Mouse (Mus musculus) ovary, adult 18-20 months (tissue): ENCODE measurements around the gene Dusp22.
A peak's percentile ranks its signal among the peaks of the same experiment; 100 is the strongest.

ENCODE experiments used
- DNase-seq: peaks from one replicate; pipeline ENCODE4 v3.0.0; 2022; ENCODE audit warnings: low spot score, mixed read lengths

Dusp22 gene

GRCm38 (mm10) chr13:30659613-30660505 lies at the start of gene Dusp22:
TSS of gene Dusp22 (plus strand) at chr13:30659999.
- peak; percentile 86 for DNase-seq

GRCm38 (mm10) chr13:30612079-30612794 lies 47.6 kb upstream of the Dusp22 start:
- DNase-seq = no peak

- no peak for DNase-seq
Observed at GRCm38 (mm10) chr13:30619684-30620083, 40.1 kb upstream of the Dusp22 start.

- no peak for DNase-seq
Observed at GRCm38 (mm10) chr13:30628195-30629048, 31.4 kb upstream of the Dusp22 start.

- DNase-seq = no peak
Observed at GRCm38 (mm10) chr13:30629794-30630410, 29.9 kb upstream of the Dusp22 start.

GRCm38 (mm10) chr13:30632998-30633397 lies 26.8 kb upstream of the Dusp22 start:
- DNase-seq = no peak

GRCm38 (mm10) chr13:30636453-30636852 lies 23.3 kb upstream of the Dusp22 start:
- no peak for DNase-seq

GRCm38 (mm10) chr13:30638378-30639115 lies 21.3 kb upstream of the Dusp22 start:
- no peak for DNase-seq

- no peak for DNase-seq
Observed at GRCm38 (mm10) chr13:30642053-30642452, 17.7 kb upstream of the Dusp22 start.

GRCm38 (mm10) chr13:30648461-30648860 lies 11.3 kb upstream of the Dusp22 start:
- no peak for DNase-seq

GRCm38 (mm10) chr13:30649197-30649596 lies 10.6 kb upstream of the Dusp22 start:
- DNase-seq = no peak

GRCm38 (mm10) chr13:30650684-30651083 lies 9.1 kb upstream of the Dusp22 start:
- DNase-seq = no peak

GRCm38 (mm10) chr13:30653051-30653450 lies 6.7 kb upstream of the Dusp22 start:
- DNase-seq = no peak

- DNase-seq = no peak
Observed at GRCm38 (mm10) chr13:30654463-30654862, 5.3 kb upstream of the Dusp22 start.

GRCm38 (mm10) chr13:30656909-30657308 lies 2.9 kb upstream of the Dusp22 start:
- no peak for DNase-seq

GRCm38 (mm10) chr13:30657779-30658178 lies 2.0 kb upstream of the Dusp22 start:
- no peak for DNase-seq

- no peak for DNase-seq
Observed at GRCm38 (mm10) chr13:30658201-30658996, 1.4 kb upstream of the Dusp22 start.

- DNase-seq = no peak
Observed at GRCm38 (mm10) chr13:30665261-30665660, 5.5 kb downstream of the Dusp22 start.

- no peak for DNase-seq
Observed at GRCm38 (mm10) chr13:30666537-30666936, 6.7 kb downstream of the Dusp22 start.

GRCm38 (mm10) chr13:30668301-30668700 lies 8.5 kb downstream of the Dusp22 start:
- DNase-seq = no peak
